Mouse (Mus musculus): ENCODE results near the gene Gmds. TPM values are rescaled to one million over a fixed set of nuclear protein-coding genes. Genes with fewer than 3 reads are reported as not detected.

The Gmds gene
- total RNA-seq, 1 experiment: 7.3 TPM

GRCm38 (mm10) chr13:31944676-31945210 lies 393.8 kb downstream of the Gmds start:
- no peaks in the 10 kb centered on the region for H3K4me1 ChIP-seq (ENCODE audit: control insufficient read depth in 2 of 2, insufficient read depth in 2 of 2, low read length in 2 of 2, poor library complexity in 1 of 2)
- no peak for DNase-seq (ENCODE audit: low read depth, low spot score)
- H3K9me3 ChIP-seq (ENCODE audit: control insufficient read depth, insufficient read depth, low read depth, low read length): no peaks in the 10 kb centered on the region
- H3K36me3 ChIP-seq (ENCODE audit: control insufficient read depth, insufficient read depth, low read length, poor library complexity, severe bottlenecking): no peaks in the 10 kb centered on the region
- H3K27ac ChIP-seq (ENCODE audit: insufficient read depth, low read depth, low read length, poor library complexity, severe bottlenecking): no peak overlapping the region
- no peak for TF ChIP-seq ZNF384 (IDR thresholded peaks at IDR 0.05; ENCODE audit: low read depth, low read length)
- TF ChIP-seq ZC3H11A (IDR thresholded peaks at IDR 0.05; ENCODE audit: borderline replicate concordance, low read depth, low read length): no peak
- no peak overlapping the region for H3K9ac ChIP-seq (ENCODE audit: insufficient read depth, low read depth, low read length, poor library complexity, severe bottlenecking)
- no peak overlapping the region for H3K4me3 ChIP-seq (ENCODE audit: insufficient read depth in 1 of 2, low read depth in 1 of 2, low read length in 2 of 2, poor library complexity in 1 of 2, severe bottlenecking in 1 of 2)
- in situ Hi-C loops (cut with MboI; ENCODE audit: low sequenced_read_pairs in 2 of 2, unreplicated experiment in 2 of 2): no loop called here

DNA sequence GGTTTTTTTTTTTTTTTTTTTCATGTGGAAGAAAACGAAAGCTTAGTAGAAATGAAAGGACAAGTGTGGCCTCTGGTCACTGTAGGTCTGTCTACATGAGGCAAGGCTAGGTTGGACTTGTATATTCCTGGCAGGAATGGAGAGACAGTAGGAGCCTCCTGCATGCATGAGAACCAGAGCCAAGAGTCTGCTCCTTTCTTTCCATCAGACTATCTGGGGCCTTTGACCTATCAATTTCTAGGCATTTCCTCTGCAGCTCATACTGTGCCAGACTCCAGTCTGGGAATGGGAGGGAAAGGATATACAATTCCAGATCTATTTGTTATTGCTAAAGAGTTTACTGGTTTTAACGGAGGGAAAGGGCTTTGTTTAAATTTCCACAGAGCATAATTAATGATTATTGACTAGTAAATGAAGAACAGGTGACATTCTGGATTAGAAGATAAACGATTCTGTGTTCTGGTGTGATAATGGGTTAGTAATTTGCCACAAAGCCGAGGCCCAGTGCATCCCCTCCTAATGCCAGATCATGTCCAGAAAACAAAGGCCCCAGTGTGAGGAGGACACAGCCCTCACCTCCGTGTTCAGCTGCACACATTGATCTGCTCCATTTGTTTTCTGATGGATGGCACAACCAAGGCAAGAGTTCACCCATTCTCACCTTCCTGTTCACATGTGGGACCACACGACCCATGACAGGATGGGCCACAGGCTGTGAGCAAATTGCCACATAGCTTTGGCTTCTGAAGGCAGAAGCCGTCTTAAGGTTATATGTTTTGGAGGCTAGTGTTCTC lies 394.9 kb downstream of the Gmds start:
- H3K27ac ChIP-seq (ENCODE audit: insufficient read depth, low read depth, low read length, poor library complexity, severe bottlenecking): no peak overlapping the region

DNA sequence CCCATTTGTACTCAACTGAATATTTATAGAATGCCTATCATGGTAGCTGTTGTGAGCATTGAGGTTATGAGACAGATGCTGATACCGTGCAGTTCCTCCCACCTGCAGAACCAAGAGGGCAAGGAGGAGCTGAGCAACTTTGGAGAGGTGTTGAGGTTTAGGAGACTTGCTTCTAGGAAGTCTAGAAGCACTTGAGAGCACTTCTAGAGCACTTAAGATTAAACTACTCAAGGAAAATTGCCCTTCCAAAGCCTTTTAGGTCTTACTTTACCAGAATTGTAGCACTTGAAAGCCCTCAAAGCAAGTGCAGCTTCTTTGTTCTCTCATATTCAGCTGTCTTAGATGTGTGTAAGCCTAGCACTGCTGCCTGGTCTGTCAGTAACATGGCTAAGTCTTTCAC lies 409.2 kb downstream of the Gmds start:
- no peak for DNase-seq (ENCODE audit: low read depth, low spot score)
- H3K36me3 ChIP-seq (ENCODE audit: control insufficient read depth, insufficient read depth, low read length, poor library complexity, severe bottlenecking): no peaks in the 10 kb centered on the region
- in situ Hi-C loops (cut with MboI; ENCODE audit: low sequenced_read_pairs in 2 of 2, unreplicated experiment in 2 of 2): no loop called here
- H3K9me3 ChIP-seq (ENCODE audit: control insufficient read depth, insufficient read depth, low read depth, low read length): no peaks in the 10 kb centered on the region
- H3K4me3 ChIP-seq (ENCODE audit: insufficient read depth in 1 of 2, low read depth in 1 of 2, low read length in 2 of 2, poor library complexity in 1 of 2, severe bottlenecking in 1 of 2): no peak overlapping the region
- H3K4me1 ChIP-seq (ENCODE audit: control insufficient read depth in 2 of 2, insufficient read depth in 2 of 2, low read length in 2 of 2, poor library complexity in 1 of 2): peaks cover 0 to 4% of the 10 kb centered on the region in 2 experiments; a peak in 1 of 4 replicates
- no peak overlapping the region for H3K27ac ChIP-seq (ENCODE audit: insufficient read depth, low read depth, low read length, poor library complexity, severe bottlenecking)
- no peak for TF ChIP-seq CHD2 (IDR thresholded peaks at IDR 0.05; ENCODE audit: low read depth, low read length)
- TF ChIP-seq HCFC1 (IDR thresholded peaks at IDR 0.05; ENCODE audit: borderline replicate concordance, insufficient read depth, low read length): no peak
- no peak for TF ChIP-seq ZNF384 (IDR thresholded peaks at IDR 0.05; ENCODE audit: low read depth, low read length)
- TF ChIP-seq ZC3H11A (IDR thresholded peaks at IDR 0.05; ENCODE audit: borderline replicate concordance, low read depth, low read length): no peak
- no peak for TF ChIP-seq MAFK (IDR thresholded peaks at IDR 0.05; ENCODE audit: insufficient read depth, low read depth, low read length)
- H3K9ac ChIP-seq (ENCODE audit: insufficient read depth, low read depth, low read length, poor library complexity, severe bottlenecking): no peak overlapping the region

More for the DNA sequence above, 394.9 kb downstream of the Gmds start:
- no peaks in the 10 kb centered on the region for H3K4me1 ChIP-seq (ENCODE audit: control insufficient read depth in 2 of 2, insufficient read depth in 2 of 2, low read length in 2 of 2, poor library complexity in 1 of 2)
- DNase-seq (ENCODE audit: low read depth, low spot score): no peak
- H3K4me3 ChIP-seq (ENCODE audit: insufficient read depth in 1 of 2, low read depth in 1 of 2, low read length in 2 of 2, poor library complexity in 1 of 2, severe bottlenecking in 1 of 2): no peak overlapping the region
- no peak for TF ChIP-seq ZNF384 (IDR thresholded peaks at IDR 0.05; ENCODE audit: low read depth, low read length)
- TF ChIP-seq HCFC1 (IDR thresholded peaks at IDR 0.05; ENCODE audit: borderline replicate concordance, insufficient read depth, low read length): no peak
- no peak for TF ChIP-seq MAFK (IDR thresholded peaks at IDR 0.05; ENCODE audit: insufficient read depth, low read depth, low read length)
- no peak for TF ChIP-seq CHD2 (IDR thresholded peaks at IDR 0.05; ENCODE audit: low read depth, low read length)
- no peak for TF ChIP-seq ZC3H11A (IDR thresholded peaks at IDR 0.05; ENCODE audit: borderline replicate concordance, low read depth, low read length)
- in situ Hi-C loops (cut with MboI; ENCODE audit: low sequenced_read_pairs in 2 of 2, unreplicated experiment in 2 of 2): no loop called here
- no peaks in the 10 kb centered on the region for H3K36me3 ChIP-seq (ENCODE audit: control insufficient read depth, insufficient read depth, low read length, poor library complexity, severe bottlenecking)
- H3K9ac ChIP-seq (ENCODE audit: insufficient read depth, low read depth, low read length, poor library complexity, severe bottlenecking): no peak overlapping the region
- H3K9me3 ChIP-seq (ENCODE audit: control insufficient read depth, insufficient read depth, low read depth, low read length): no peaks in the 10 kb centered on the region

GRCm38 (mm10) chr13:31926599-31926998 lies 411.9 kb downstream of the Gmds start:
- TF ChIP-seq CHD2 (IDR thresholded peaks at IDR 0.05; ENCODE audit: low read depth, low read length) (no peak), ZC3H11A (IDR thresholded peaks at IDR 0.05; ENCODE audit: borderline replicate concordance, low read depth, low read length) (no peak), MAFK (IDR thresholded peaks at IDR 0.05; ENCODE audit: insufficient read depth, low read depth, low read length) (no peak), ZNF384 (IDR thresholded peaks at IDR 0.05; ENCODE audit: low read depth, low read length) (no peak), HCFC1 (IDR thresholded peaks at IDR 0.05; ENCODE audit: borderline replicate concordance, insufficient read depth, low read length) (no peak)
- Histone ChIP-seq H3K9ac (ENCODE audit: insufficient read depth, low read depth, low read length, poor library complexity, severe bottlenecking) (no peak overlapping the region), H3K27ac (ENCODE audit: insufficient read depth, low read depth, low read length, poor library complexity, severe bottlenecking) (no peak overlapping the region), H3K4me3 (ENCODE audit: insufficient read depth in 1 of 2, low read depth in 1 of 2, low read length in 2 of 2, poor library complexity in 1 of 2, severe bottlenecking in 1 of 2) (no peak overlapping the region), H3K4me1 (ENCODE audit: control insufficient read depth in 2 of 2, insufficient read depth in 2 of 2, low read length in 2 of 2, poor library complexity in 1 of 2) (peaks cover 0 to 4% of the 10 kb centered on the region in 2 experiments; a peak in 1 of 4 replicates), H3K9me3 (ENCODE audit: control insufficient read depth, insufficient read depth, low read depth, low read length) (no peaks in the 10 kb centered on the region), H3K36me3 (ENCODE audit: control insufficient read depth, insufficient read depth, low read length, poor library complexity, severe bottlenecking) (no peaks in the 10 kb centered on the region)
- DNase-seq (ENCODE audit: low read depth, low spot score): no peak
- in situ Hi-C loops (cut with MboI; ENCODE audit: low sequenced_read_pairs in 2 of 2, unreplicated experiment in 2 of 2): no loop called here

All from ES-E14 (cell line).